Mouse (Mus musculus): ENCODE data around the gene Usp37. TPM values are rescaled to one million over a fixed set of nuclear protein-coding genes. Genes with fewer than 3 reads are reported as not detected.
A peak's percentile ranks its signal among the peaks of the same experiment; 100 is the strongest.

Gene Usp37
- total RNA-seq (2021), result 1 to 10 TPM; 8.7 to 9.0 TPM
- long read RNA-seq, experiment 1, partial matches to known transcripts, result 1 of 8 reads
- long read RNA-seq, experiment 1, other reads (novel, unspliced or antisense), result 7 of 8 reads
- long read RNA-seq, experiment 2, partial matches to known transcripts, result 1 of 3 reads
- long read RNA-seq, experiment 2, other reads (novel, unspliced or antisense), result 2 of 3 reads

DNA sequence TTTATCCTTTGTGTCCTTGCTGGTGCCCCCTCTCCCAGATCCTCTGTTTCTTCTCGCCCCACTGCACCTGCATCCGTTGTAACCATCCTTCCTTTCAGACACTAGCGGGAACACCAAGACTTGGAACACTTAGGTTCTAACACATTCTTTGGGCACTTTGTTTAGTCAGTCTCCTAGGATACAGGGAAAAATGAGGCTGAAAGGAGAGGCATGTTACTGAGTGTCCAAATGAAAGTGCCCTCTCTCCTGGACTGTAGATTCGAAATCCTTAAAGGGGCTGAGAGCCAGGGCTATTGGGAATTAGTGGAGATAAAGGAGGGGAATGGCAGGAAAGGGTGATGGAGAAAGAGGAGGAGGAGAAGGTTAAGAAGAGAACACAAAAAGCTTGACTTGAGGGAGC is at the start of gene Usp37:
Gene Usp37 (minus strand): TSS at position 101 of the 400 bp plus-strand sequence.
- H3K4me3 ChIP-seq, result peak within 1 kb of the TSS; percentile 76

DNA sequence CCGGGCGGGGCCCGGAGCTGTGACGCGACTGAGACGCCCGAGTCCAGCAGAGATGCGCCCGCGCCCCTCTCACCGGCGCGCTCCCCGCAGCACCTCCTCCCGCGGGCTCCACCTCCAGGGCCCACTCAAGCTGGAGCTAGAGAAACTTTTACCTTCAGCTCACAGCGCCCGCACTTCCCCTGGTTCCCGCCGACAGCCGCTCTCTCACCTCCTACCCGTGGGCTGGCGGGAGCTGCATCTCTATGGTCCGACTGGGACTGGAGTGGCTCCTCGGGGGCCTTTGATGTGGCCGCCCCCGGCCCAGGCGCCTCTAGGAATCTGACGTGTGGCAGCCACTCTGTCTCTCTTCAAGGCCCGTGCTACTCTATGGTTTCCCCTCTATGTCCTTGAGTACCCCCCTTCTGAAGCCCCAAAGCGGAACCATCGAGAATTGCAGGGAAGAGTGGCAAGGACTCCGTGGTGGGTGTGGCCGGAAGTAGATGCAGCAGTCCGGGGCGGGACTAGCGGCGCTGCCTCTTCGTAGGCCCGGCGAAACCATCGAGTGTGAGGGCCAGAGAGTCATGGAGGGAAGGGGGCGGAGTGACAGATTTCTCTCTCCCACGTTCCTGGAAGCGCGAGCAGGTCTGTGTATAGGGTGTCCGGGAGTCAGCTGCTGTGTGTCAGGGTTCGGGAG is 43.8 kb upstream of the Usp37 start, which contains the start of the genes Zfp142 and Bcs1l:
Gene Zfp142 (minus strand): TSS at position 474 of the 673 bp plus-strand sequence.
Gene Bcs1l (plus strand): TSS at position 517 of the 673 bp plus-strand sequence.
- peak within 1 kb of the TSS; percentile 96 for H3K27ac ChIP-seq
- peak; percentile 99 for DNase-seq
- peak; percentile 17; the same call in 1 of the 2 replicates for TF ChIP-seq CTCF (IDR thresholded peaks at IDR 0.05)
- intact Hi-C loops (cut with DNase I), result loop anchor here (5.0 to 10.0 kb wide), 4 partner anchors 81 to 729 kb away; partner anchors contain the start of genes Aamp, Cnot9, Dnpep and Pnkd
- peak within 1 kb of the TSS; percentile 99 for H3K4me3 ChIP-seq

More for the DNA sequence above, at the start of gene Usp37:
- no peak for TF ChIP-seq CTCF (IDR thresholded peaks at IDR 0.05)
- intact Hi-C loops (cut with DNase I), result loop anchor here (5.0 kb wide), 1 partner anchor 37 kb away; the partner anchor contains the start of gene Cnot9
- DNase-seq, result no peak
- peak within 1 kb of the TSS; percentile 91 for H3K27ac ChIP-seq

GRCm38 (mm10) chr1:74587233-74587772 is 43.2 kb upstream of the Usp37 start:
- intact Hi-C loops (cut with DNase I), result loop anchor here (5.0 to 10.0 kb wide), 4 partner anchors 80 to 730 kb away; partner anchors contain the start of genes Aamp, Cnot9, Dnpep and Pnkd
- peak; percentile 40 for DNase-seq
- Histone ChIP-seq H3K27ac (peak overlapping the region; percentile 96), H3K4me3 (peak overlapping the region; percentile 99)
- TF ChIP-seq CTCF (IDR thresholded peaks at IDR 0.05), result no peak

DNA sequence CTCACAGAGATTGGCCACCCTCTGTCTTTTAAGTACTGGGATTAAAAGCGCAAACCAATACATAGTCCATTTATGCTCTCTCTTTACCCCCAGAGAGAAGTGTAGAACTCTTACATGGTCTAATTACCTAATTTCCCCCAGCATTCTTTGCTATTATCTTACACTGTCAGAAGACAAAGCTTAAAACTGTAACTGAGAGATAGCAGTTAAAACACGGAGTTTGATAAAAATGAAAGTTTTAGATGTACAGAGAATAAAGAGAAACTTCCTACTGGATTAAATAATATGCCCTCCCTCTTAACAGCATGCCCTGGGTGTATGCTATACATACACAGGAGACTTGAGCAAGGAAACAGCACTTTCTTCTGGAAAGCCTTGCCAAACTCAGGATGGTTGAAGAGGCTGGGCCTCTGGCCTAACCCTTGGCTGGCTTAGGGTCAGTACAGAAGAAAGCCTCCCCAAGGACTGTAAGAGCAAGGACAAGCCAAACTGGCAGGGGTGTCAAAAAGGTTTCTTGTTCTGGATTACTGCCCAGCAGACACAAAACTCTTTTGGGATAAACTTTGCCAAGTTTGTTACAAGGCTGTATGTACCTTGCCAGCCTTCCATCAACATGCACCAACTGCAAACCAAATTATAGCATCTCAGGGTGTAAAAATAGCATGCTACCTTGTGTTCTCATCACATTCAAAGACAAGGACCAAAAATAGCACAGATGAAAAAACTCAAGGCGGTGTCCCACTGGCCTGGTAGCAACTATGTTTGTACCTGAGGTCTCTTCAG is 40.7 kb upstream of the Usp37 start:
- intact Hi-C loops (cut with DNase I), result loop anchor here (5.0 to 10.0 kb wide), 4 partner anchors 78 to 732 kb away; partner anchors contain the start of genes Aamp, Cnot9, Dnpep and Pnkd
- H3K4me3 ChIP-seq, result peak overlapping the region; percentile 39
- peak; percentile 61 for DNase-seq
- no peak for TF ChIP-seq CTCF (IDR thresholded peaks at IDR 0.05)
- peak overlapping the region; percentile 96 for H3K27ac ChIP-seq

- no peak for TF ChIP-seq CTCF (IDR thresholded peaks at IDR 0.05)
- Histone ChIP-seq H3K4me3 (no peak overlapping the region), H3K27ac (no peak overlapping the region)
- intact Hi-C loops (cut with DNase I), result loop anchor here (10.0 kb wide), 1 partner anchor 298 kb away; the partner anchor contains the start of genes Aamp and Pnkd
- no peak for DNase-seq
Observed at GRCm38 (mm10) chr1:74582621-74583020, 38.5 kb upstream of the Usp37 start.

DNA sequence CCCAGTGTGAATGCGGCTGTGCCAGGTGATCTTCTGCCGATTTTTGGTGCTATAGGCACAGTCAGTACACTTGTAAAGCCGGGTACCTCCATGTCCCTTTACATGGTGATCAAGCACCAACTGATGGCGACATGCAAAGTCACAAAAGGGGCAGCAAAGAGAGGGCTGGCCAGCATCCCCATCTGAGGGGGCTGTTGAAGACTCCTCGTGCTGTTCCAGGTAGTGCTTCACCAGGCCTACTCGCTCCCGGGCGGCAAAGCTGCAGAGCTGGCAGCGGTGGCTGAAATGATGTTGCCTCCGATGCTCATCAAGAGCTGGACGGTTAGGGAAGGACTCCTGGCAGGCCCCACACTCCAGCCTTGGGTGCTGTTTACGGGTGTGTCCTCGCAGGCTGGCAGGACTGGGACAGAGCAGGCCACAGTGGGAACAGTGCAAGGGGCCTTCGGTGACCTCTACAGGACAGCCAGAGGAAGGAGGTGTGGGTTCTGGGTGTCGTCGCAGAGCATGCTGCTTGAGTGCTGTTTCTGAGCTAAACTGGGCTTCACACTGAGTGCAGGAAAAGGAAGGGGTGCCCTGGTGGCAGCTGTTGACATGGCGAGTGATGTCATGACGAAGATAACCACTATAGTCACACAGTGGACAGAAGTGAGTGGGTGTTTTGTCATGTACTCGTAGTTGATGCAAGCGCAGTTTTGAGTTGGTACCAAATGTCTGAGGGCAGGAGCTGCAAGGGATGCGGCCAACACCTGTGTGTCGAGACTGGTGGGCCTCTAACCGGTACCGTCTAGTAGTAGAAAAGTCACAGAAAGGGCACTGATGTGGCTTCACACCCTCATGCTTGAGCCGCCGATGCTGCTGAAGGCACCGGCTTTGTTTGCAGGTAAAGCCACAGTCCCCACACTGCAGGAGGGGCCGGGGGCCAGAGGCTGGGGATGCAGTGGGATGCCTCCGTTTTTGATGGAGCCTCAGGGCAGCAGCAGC is 25.9 kb upstream of the Usp37 start:
- intact Hi-C loops (cut with DNase I), result no loop called here
- no peak overlapping the region for H3K4me3 ChIP-seq
- DNase-seq, result peak; percentile 46
- no peak overlapping the region for H3K27ac ChIP-seq
- TF ChIP-seq CTCF (IDR thresholded peaks at IDR 0.05), result peak; percentile 5; the same call in 1 of the 2 replicates

GRCm38 (mm10) chr1:74565834-74566233 is 21.8 kb upstream of the Usp37 start:
- no peak overlapping the region for H3K4me3 ChIP-seq
- TF ChIP-seq CTCF (IDR thresholded peaks at IDR 0.05), result no peak
- intact Hi-C loops (cut with DNase I), result no loop called here
- H3K27ac ChIP-seq, result no peak overlapping the region
- DNase-seq, result no peak

DNA sequence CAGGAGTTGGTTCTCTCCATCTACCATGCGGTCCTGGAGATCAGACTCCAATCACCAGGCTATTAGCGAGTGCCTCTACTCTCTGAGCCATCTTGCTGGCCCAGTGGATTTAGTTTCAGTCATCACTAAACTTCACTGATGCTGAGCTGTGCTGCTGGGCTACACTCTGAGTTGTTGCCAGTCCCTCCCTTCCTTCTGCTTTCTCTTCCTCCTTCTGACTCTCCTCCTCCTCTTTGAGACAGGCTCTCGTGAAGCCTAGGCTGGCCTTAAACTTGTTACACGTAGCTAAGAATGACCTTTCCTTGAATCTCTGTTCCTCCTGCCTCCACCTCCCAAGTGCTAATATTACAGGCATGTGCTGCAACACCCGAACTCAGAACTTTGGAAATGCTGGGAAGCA is 15.0 kb upstream of the Usp37 start:
- no peak overlapping the region for H3K27ac ChIP-seq
- H3K4me3 ChIP-seq, result no peak overlapping the region
- intact Hi-C loops (cut with DNase I), result no loop called here
- DNase-seq, result no peak
- TF ChIP-seq CTCF (IDR thresholded peaks at IDR 0.05), result no peak

DNA sequence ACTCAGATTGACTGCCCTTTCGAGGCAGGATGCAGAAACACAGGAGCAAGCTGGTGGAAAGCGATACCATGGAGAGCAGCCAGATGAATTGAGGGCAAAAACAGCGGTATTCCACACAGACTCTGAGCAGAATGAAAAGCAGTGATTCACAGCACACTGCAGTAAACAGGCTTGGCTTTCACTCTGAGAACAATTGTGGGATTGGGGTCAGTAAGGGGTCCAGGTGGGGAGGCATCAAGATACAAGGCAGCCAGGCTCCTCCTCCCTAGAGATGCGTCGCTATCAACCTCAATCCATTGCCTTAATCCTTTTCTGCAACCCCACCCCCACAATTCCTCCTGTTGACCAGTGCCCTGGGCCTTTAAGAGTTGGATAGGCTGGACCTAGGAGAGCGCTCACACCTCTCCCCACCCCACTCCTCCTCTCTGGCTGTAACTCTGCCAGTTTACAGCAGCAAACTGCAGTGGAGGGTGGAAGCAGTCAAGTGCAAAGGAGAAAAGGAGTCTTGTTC is 1.6 kb downstream of the Usp37 start, which contains the start of gene Plcd4:
Gene Plcd4 (plus strand): TSS at position 438 of the 511 bp plus-strand sequence.
- intact Hi-C loops (cut with DNase I), result loop anchor here (5.0 kb wide), 1 partner anchor 35 kb away; the partner anchor contains the start of gene Cnot9
- peak; percentile 72 for DNase-seq

GRCm38 (mm10) chr1:74538650-74539049 is 5.4 kb downstream of the Usp37 start:
- intact Hi-C loops (cut with DNase I), result loop anchor here (5.0 kb wide), 1 partner anchor 214 kb away; no protein-coding TSS in a partner anchor
- TF ChIP-seq CTCF (IDR thresholded peaks at IDR 0.05), result no peak
- DNase-seq, result peak; percentile 75
- Histone ChIP-seq H3K4me3 (peak overlapping the region; percentile 36), H3K27ac (peak overlapping the region; percentile 91)

More for the DNA sequence above, 1.6 kb downstream of the Usp37 start, which contains the start of gene Plcd4:
- Histone ChIP-seq H3K4me3 (peak within 1 kb of the TSS; percentile 76), H3K27ac (peak within 1 kb of the TSS; percentile 91)
- no peak for TF ChIP-seq CTCF (IDR thresholded peaks at IDR 0.05)

All from gastrocnemius, adult 2 months (tissue).